Mouse (Mus musculus) cerebral cortex, adult 2 months (tissue): ENCODE results near the gene Sh3gl2.

ENCODE experiments used
- WGBS: fragments of 180-500 bp; shearing (Covaris S2); methylation state at CpG from one replicate; pipeline ENCODE4 v1.1.7; 2018; 5-methylcytosine and 5-hydroxymethylcytosine counted together

Sh3gl2 gene

GRCm38 (mm10) chr4:85205071-85205635, at the start of gene Sh3gl2:
Gene Sh3gl2 (plus strand): TSS chr4:85205126.
- under 1% methylated on average over 48 of the region's 48 CpGs for WGBS

GRCm38 (mm10) chr4:85161156-85161555, 43.8 kb upstream of the Sh3gl2 start:
- whole genome bisulfite sequencing: 56% methylated on average over 4 of the region's 4 CpGs

- WGBS: 25% methylated on average over 27 of the region's 27 CpGs
Measured at GRCm38 (mm10) chr4:85162468-85163312, 42.2 kb upstream of the Sh3gl2 start.

- 74% methylated on average over 2 of the region's 2 CpGs for WGBS
Measured at GRCm38 (mm10) chr4:85163313-85163615, 41.7 kb upstream of the Sh3gl2 start.

GRCm38 (mm10) chr4:85168001-85168400, 36.9 kb upstream of the Sh3gl2 start:
- 94% methylated on average over 12 of the region's 12 CpGs for WGBS

GRCm38 (mm10) chr4:85175466-85175865, 29.5 kb upstream of the Sh3gl2 start:
- 58% methylated on average over 4 of the region's 4 CpGs for WGBS

- whole genome bisulfite sequencing: 92% methylated on average over 9 of the region's 9 CpGs
Measured at GRCm38 (mm10) chr4:85178394-85179051, 26.4 kb upstream of the Sh3gl2 start.

- 67% methylated on average over 4 of the region's 4 CpGs for WGBS
Measured at GRCm38 (mm10) chr4:85186011-85186410, 18.9 kb upstream of the Sh3gl2 start.

- WGBS: 26% methylated on average over 4 of the region's 4 CpGs
Measured at GRCm38 (mm10) chr4:85196201-85196600, 8.7 kb upstream of the Sh3gl2 start.

- WGBS: 87% methylated on average over 9 of the region's 9 CpGs
Measured at GRCm38 (mm10) chr4:85198431-85198830, 6.5 kb upstream of the Sh3gl2 start.

GRCm38 (mm10) chr4:85202582-85202981, 2.3 kb upstream of the Sh3gl2 start:
- 86% methylated on average over 7 of the region's 7 CpGs for WGBS

- under 1% methylated on average over 43 of the region's 43 CpGs for WGBS
Measured at GRCm38 (mm10) chr4:85205636-85206211, 798 bp downstream of the Sh3gl2 start.

GRCm38 (mm10) chr4:85206675-85207400, 1.9 kb downstream of the Sh3gl2 start:
- 48% methylated on average over 3 of the region's 3 CpGs for WGBS

- 71% methylated on average over 9 of the region's 9 CpGs for WGBS
Measured at GRCm38 (mm10) chr4:85207515-85207914, 2.6 kb downstream of the Sh3gl2 start.

GRCm38 (mm10) chr4:85208531-85208930, 3.6 kb downstream of the Sh3gl2 start:
- WGBS: 58% methylated on average over 1 of the region's 1 CpGs

- 64% methylated on average over 3 of the region's 3 CpGs for WGBS
Measured at GRCm38 (mm10) chr4:85210953-85211352, 6.0 kb downstream of the Sh3gl2 start.

GRCm38 (mm10) chr4:85217003-85217402, 12.1 kb downstream of the Sh3gl2 start:
- WGBS: 85% methylated on average over 4 of the region's 4 CpGs

GRCm38 (mm10) chr4:85222716-85223115, 17.8 kb downstream of the Sh3gl2 start:
- WGBS: 75% methylated on average over 5 of the region's 5 CpGs

GRCm38 (mm10) chr4:85226731-85227130, 21.8 kb downstream of the Sh3gl2 start:
- 49% methylated on average over 5 of the region's 5 CpGs for WGBS

- WGBS: 63% methylated on average over 9 of the region's 9 CpGs
Measured at GRCm38 (mm10) chr4:85227664-85228588, 23.0 kb downstream of the Sh3gl2 start.

GRCm38 (mm10) chr4:85228589-85228948, 23.6 kb downstream of the Sh3gl2 start:
- WGBS: 67% methylated on average over 5 of the region's 5 CpGs
